In genomic region chr3:20509192-20509591, GRCm38 (mm10) we compare ENCODE assay signal across 8 mouse cellular contexts.
DNase-seq lines count a peak whose midpoint lies in the region; ATAC-seq and TF ChIP-seq lines count a peak whose summit lies in the region.

No protein-coding gene starts in this region.

- H3K27ac ChIP-seq in embryonic fibroblast, embryonic 13.5 days (ENCODE audit: insufficient read depth, low read length): no peak overlapping the region

- DNase-seq in adrenal gland, postnatal 4 days (ENCODE audit: low spot score in 2 of 2): peak; percentile 62 to 75
- peak; percentile 71 to 74 for DNase-seq in heart, postnatal 14 days
- peak; percentile 92 for DNase-seq in kidney, postnatal 4 days
- peak; percentile 40 to 53 for DNase-seq in lung, adult 18-20 months
- DNase-seq in ovary, postnatal 10 days (ENCODE audit: low spot score): peak; percentile 29
- peak; percentile 69 for DNase-seq in thymus, postnatal 0 days (ENCODE audit: low spot score)

- TF ChIP-seq POLR2A in embryonic fibroblast, embryonic 13.5 days (IDR thresholded peaks at IDR 0.05; ENCODE audit: low read depth, low read length): no peak

- peak; percentile 71 for ATAC-seq in CD4-positive, CD25-positive, alpha-beta regulatory T cell, adult 4 months

- no peaks in the 10 kb centered on the region for H3K4me1 ChIP-seq in embryonic fibroblast, embryonic 13.5 days (ENCODE audit: control insufficient read depth, insufficient read depth, low read length)

- no peak overlapping the region for H3K4me3 ChIP-seq in embryonic fibroblast, embryonic 13.5 days (ENCODE audit: insufficient read depth, low read length)

- intact Hi-C loops in heart, postnatal 14 days (cut with DNase I): loop anchor here (5.0 to 10.0 kb wide), 2 partner anchors 252 to 604 kb away; no protein-coding TSS in a partner anchor

- peak; percentile 83 for TF ChIP-seq CTCF in embryonic fibroblast, embryonic 13.5 days (IDR thresholded peaks at IDR 0.05; ENCODE audit: borderline replicate concordance, insufficient read depth, low read length)

Comparison
In these comparisons a context has a peak if more than half of its experiments do, and no peak if none do; other contexts are left out.
1. DNase-seq: peak in every context shown above with its lines; median percentile 92 in kidney, postnatal 4 days; 72 in heart, postnatal 14 days; 69 in thymus, postnatal 0 days; 68 in adrenal gland, postnatal 4 days; 46 in lung, adult 18-20 months; 29 in ovary, postnatal 10 days.